Mouse (Mus musculus) thymus, postnatal 0 days (tissue): ENCODE results near the gene E130218I03Rik. TPM values are rescaled to one million over a fixed set of nuclear protein-coding genes. Genes with fewer than 3 reads are reported as not detected.

Experiments
- DNase-seq: peaks from one replicate; pipeline ENCODE4 v3.0.0-alpha.2; 2015; ENCODE audit warnings: low spot score
- polyA plus RNA-seq: library from polyadenylated mRNA; unstranded; fragments of >200 nt; fragmentation: Nextera tagmentation; extraction: Ambion mirVana; gene quantifications from 2 replicates; pipeline ENCODE4 v1.2.1, GENCODE M21; 2015

Gene E130218I03Rik
- polyA plus RNA-seq, 1 experiment from 2014 or later: 0.69 TPM

- no peak for DNase-seq
Measured at GRCm38 (mm10) chr4:134284942-134285341, 41.5 kb downstream of the E130218I03Rik start.

- peak; percentile 21 for DNase-seq
Measured at GRCm38 (mm10) chr4:134286226-134287167, 43.0 kb downstream of the E130218I03Rik start.

GRCm38 (mm10) chr4:134287168-134287564 lies 43.7 kb downstream of the E130218I03Rik start:
- DNase-seq: peak; percentile 96

- DNase-seq: peak; percentile 89
Measured at GRCm38 (mm10) chr4:134287575-134288025, 44.1 kb downstream of the E130218I03Rik start, which contains the start of gene Pdik1l. Gene Pdik1l (minus strand): TSS chr4:134287895.

- no peak for DNase-seq
Measured at GRCm38 (mm10) chr4:134288397-134289256, 45.2 kb downstream of the E130218I03Rik start.

GRCm38 (mm10) chr4:134292067-134292466 lies 48.6 kb downstream of the E130218I03Rik start:
- peak; percentile 86 for DNase-seq

- DNase-seq: peak; percentile 17
Measured at GRCm38 (mm10) chr4:134293061-134293691, 49.7 kb downstream of the E130218I03Rik start.

- no peak for DNase-seq
Measured at GRCm38 (mm10) chr4:134293692-134294163, 50.3 kb downstream of the E130218I03Rik start.

Other genes starting within 250 kb of the E130218I03Rik start
- gene Dhdds, start 242.7 kb upstream of the E130218I03Rik start, polyA plus RNA-seq: 26.2 and 29.8 TPM in 2 replicates
- 0.04 and 0.13 TPM in 2 replicates for gene Lin28a, start 224.8 kb upstream of the E130218I03Rik start, polyA plus RNA-seq
- 0.57 and 0.60 TPM in 2 replicates for gene Zfp683, start 189.8 kb upstream of the E130218I03Rik start, polyA plus RNA-seq
- gene Crybg2, start 182.8 kb upstream of the E130218I03Rik start, polyA plus RNA-seq: 6.1 and 6.4 TPM in 2 replicates
- 1,124 and 1,206 TPM in 2 replicates for gene Cd52, start 148.6 kb upstream of the E130218I03Rik start, polyA plus RNA-seq
- gene Ubxn11, start 141.1 kb upstream of the E130218I03Rik start, polyA plus RNA-seq: 15.1 and 15.2 TPM in 2 replicates
- 1,143 and 1,161 TPM in 2 replicates for gene Sh3bgrl3, start 114.9 kb upstream of the E130218I03Rik start, polyA plus RNA-seq
- gene Cep85, start 56.5 kb upstream of the E130218I03Rik start, polyA plus RNA-seq: 171 and 178 TPM in 2 replicates
- gene Gm7534, start 40.7 kb upstream of the E130218I03Rik start, polyA plus RNA-seq: 0.08 and 0.21 TPM in 2 replicates
- 0.10 TPM in 1 of 2 replicates, not detected in the other for gene Catsper4, start 16.3 kb upstream of the E130218I03Rik start, polyA plus RNA-seq
- gene Cnksr1, start 5.3 kb upstream of the E130218I03Rik start, polyA plus RNA-seq: 2.2 and 2.5 TPM in 2 replicates
- 27.4 and 28.3 TPM in 2 replicates for gene Zfp593, start 1.9 kb downstream of the E130218I03Rik start, polyA plus RNA-seq
- gene Gm30191, start 3.3 kb downstream of the E130218I03Rik start, polyA plus RNA-seq: 0.22 TPM in 1 of 2 replicates, not detected in the other
- gene Grrp1, start 10.4 kb downstream of the E130218I03Rik start, polyA plus RNA-seq: 3.5 and 4.4 TPM in 2 replicates
- 18.3 and 21.9 TPM in 2 replicates for gene Pdik1l, start 44.2 kb downstream of the E130218I03Rik start, polyA plus RNA-seq
- 1.1 and 1.3 TPM in 2 replicates for gene Trim63, start 71.5 kb downstream of the E130218I03Rik start, polyA plus RNA-seq
- gene Slc30a2, start 99.5 kb downstream of the E130218I03Rik start, polyA plus RNA-seq: 0.17 and 0.40 TPM in 2 replicates
- gene Extl1, start 140.2 kb downstream of the E130218I03Rik start, polyA plus RNA-seq: 2.9 and 3.3 TPM in 2 replicates
- 4.6 and 5.3 TPM in 2 replicates for gene Pafah2, start 152.7 kb downstream of the E130218I03Rik start, polyA plus RNA-seq
- gene Stmn1, start 224.7 kb downstream of the E130218I03Rik start, polyA plus RNA-seq: 1,989 and 2,008 TPM in 2 replicates